Mouse (Mus musculus): Measurements from ENCODE around the gene Sirt4. TPM values are rescaled to one million over a fixed set of nuclear protein-coding genes. Genes with fewer than 3 reads are reported as not detected.

The Sirt4 gene
- polyA plus RNA-seq, 1 experiment from 2014 or later = 13.9 TPM

- H3K27ac ChIP-seq = no peak overlapping the region
- no peak overlapping the region for H3K4me3 ChIP-seq
- no peak for DNase-seq (ENCODE audit: extremely low spot score, low spot score)
- H3K9me3 ChIP-seq = no peaks in the 10 kb centered on the region
- peaks cover 20% of the 10 kb centered on the region for H3K27me3 ChIP-seq (ENCODE audit: poor library complexity, severe bottlenecking)
- 86% methylated on average over 8 of the region's 8 CpGs for WGBS
- no peaks in the 10 kb centered on the region for H3K36me3 ChIP-seq (replicated peaks)
- peaks cover 55% of the 10 kb centered on the region for H3K4me1 ChIP-seq
Measured at GRCm38 (mm10) chr5:115487353-115487752, 2.8 kb upstream of the Sirt4 start.

DNA sequence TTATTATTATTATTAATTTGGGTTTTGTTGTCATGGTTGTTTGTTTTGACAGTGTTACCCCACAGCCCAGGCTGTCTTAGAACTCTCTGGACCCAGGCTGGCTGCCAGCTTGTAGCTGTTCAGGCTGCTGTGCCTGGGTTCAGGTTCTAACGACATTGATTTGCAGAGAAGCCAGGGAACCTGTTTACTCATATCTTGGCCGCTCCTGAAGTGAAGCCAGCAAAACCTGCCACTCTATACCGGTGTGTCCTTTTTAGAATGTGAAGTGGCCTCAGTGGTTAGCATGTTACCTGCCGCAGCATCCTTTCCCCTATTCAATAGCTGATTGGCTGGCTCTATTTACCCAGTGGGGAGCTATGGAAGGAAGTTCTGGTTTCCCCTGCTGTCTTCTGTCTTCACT lies 2.2 kb upstream of the Sirt4 start:
- 53% methylated on average over 4 of the region's 4 CpGs for WGBS
- Histone ChIP-seq H3K4me1 (peaks cover 53% of the 10 kb centered on the region), H3K27ac (no peak overlapping the region)

GRCm38 (mm10) chr5:115485489-115486205 lies 1.1 kb upstream of the Sirt4 start:
- H3K9me3 ChIP-seq = no peaks in the 10 kb centered on the region
- WGBS = 88% methylated on average over 18 of the region's 18 CpGs
- H3K4me1 ChIP-seq = peaks cover 45% of the 10 kb centered on the region
- H3K4me3 ChIP-seq = no peak overlapping the region
- H3K36me3 ChIP-seq (replicated peaks) = no peaks in the 10 kb centered on the region
- peaks cover 31% of the 10 kb centered on the region for H3K27me3 ChIP-seq (ENCODE audit: poor library complexity, severe bottlenecking)
- H3K27ac ChIP-seq = no peak overlapping the region
- no peak for DNase-seq (ENCODE audit: extremely low spot score, low spot score)

More for the DNA sequence above, 2.2 kb upstream of the Sirt4 start:
- H3K36me3 ChIP-seq (replicated peaks) = no peaks in the 10 kb centered on the region
- H3K9me3 ChIP-seq = no peaks in the 10 kb centered on the region
- DNase-seq (ENCODE audit: extremely low spot score, low spot score) = no peak
- H3K4me3 ChIP-seq = no peak overlapping the region
- H3K27me3 ChIP-seq (ENCODE audit: poor library complexity, severe bottlenecking) = peaks cover 20% of the 10 kb centered on the region

GRCm38 (mm10) chr5:115484996-115485395 lies 471 bp upstream of the Sirt4 start:
- WGBS = 76% methylated on average over 5 of the region's 5 CpGs
- Histone ChIP-seq H3K9me3 (no peaks in the 10 kb centered on the region), H3K27me3 (ENCODE audit: poor library complexity, severe bottlenecking) (peaks cover 38% of the 10 kb centered on the region), H3K4me3 (peak overlapping the region; percentile 54), H3K27ac (no peak overlapping the region), H3K36me3 (replicated peaks) (no peaks in the 10 kb centered on the region), H3K4me1 (peaks cover 50% of the 10 kb centered on the region)
- no peak for DNase-seq (ENCODE audit: extremely low spot score, low spot score)

DNA sequence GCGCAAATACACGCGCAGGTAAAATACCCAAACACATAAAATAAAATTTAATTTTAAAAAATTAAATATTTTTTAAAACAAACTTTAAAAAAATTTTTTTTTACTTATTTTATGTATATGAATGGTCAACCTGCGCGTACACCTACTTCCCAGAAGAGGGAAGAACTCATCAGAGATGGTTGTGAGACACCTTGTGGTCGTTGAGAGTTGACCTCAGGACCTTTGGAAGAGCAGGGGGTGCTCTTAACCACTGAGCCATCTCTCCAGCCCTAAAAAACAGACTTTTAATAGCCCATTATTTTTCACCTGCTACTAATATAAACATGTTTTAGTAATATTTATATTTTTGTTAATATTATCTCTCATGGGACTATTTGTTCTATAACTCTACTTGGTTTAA lies 1.1 kb downstream of the Sirt4 start:
- Histone ChIP-seq H3K4me3 (peak overlapping the region; percentile 54; the same call in 1 of the 2 replicates), H3K27me3 (ENCODE audit: poor library complexity, severe bottlenecking) (peaks cover 47% of the 10 kb centered on the region), H3K36me3 (replicated peaks) (no peaks in the 10 kb centered on the region; the same call in 1 of the 2 replicates), H3K4me1 (peaks cover 39% of the 10 kb centered on the region), H3K9me3 (no peaks in the 10 kb centered on the region), H3K27ac (no peak overlapping the region)
- DNase-seq (ENCODE audit: extremely low spot score, low spot score) = no peak
- 16% methylated on average over 6 of the region's 6 CpGs for WGBS

DNA sequence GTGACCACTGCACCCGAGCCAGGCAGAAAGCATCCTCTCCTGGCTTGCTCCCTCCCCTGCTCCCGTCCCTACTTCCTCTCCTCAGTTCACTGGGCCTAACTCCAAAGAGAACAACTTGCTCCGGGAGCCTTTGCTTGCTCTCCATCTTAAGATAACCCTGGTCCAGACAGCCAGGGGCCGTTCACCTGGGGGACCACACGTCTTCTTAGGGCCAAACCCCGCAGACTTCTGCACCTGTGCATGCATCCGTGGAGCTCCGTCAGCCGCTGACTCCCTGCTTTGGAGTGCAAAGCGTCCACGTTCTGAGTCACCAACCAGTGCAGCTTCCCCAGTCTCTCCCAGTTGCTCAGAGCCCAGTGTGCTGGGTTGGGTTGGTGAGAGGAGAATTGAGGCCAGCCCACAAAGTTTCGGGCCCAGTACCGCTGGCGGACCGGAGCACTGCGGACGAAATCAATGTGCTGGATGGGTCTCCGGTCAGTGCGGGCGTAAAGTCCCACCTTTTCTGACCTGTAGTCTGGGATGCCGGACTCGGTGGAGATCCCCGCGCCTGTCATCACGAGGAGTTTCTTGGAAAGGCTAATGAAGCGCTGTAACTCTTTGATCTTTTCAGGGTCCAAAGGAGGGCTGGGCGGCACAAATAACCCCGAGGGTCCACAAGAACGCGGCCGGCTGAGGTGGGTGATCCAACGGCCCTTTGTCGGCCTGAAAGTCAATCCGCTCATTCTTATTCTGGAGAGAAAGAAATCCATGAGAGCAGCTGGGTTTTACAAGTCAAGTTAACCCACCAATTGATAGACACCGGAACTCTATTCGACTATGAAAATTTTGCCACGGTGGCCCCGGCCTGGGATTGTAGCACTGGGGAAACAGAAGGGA lies 1.9 kb downstream of the Sirt4 start:
- peak overlapping the region; percentile 33 for H3K4me3 ChIP-seq
- no peaks in the 10 kb centered on the region; the same call in 1 of the 2 replicates for H3K36me3 ChIP-seq (replicated peaks)
- H3K9me3 ChIP-seq = no peaks in the 10 kb centered on the region
- no peak for DNase-seq (ENCODE audit: extremely low spot score, low spot score)
- WGBS = 21% methylated on average over 38 of the region's 38 CpGs
- H3K4me1 ChIP-seq = peaks cover 39% of the 10 kb centered on the region
- H3K27ac ChIP-seq = 0 out of 2 replicates have a peak overlapping the region, but pooled peaks have one; percentile 3
- peaks cover 47% of the 10 kb centered on the region for H3K27me3 ChIP-seq (ENCODE audit: poor library complexity, severe bottlenecking)

- peak overlapping the region; percentile 37 for H3K4me3 ChIP-seq
- peaks cover 3% of the 10 kb centered on the region for H3K36me3 ChIP-seq (replicated peaks)
- 10% methylated on average over 27 of the region's 27 CpGs for WGBS
- H3K4me1 ChIP-seq = peaks cover 51% of the 10 kb centered on the region
- no peaks in the 10 kb centered on the region for H3K9me3 ChIP-seq
- H3K27ac ChIP-seq = no peak overlapping the region
- H3K27me3 ChIP-seq (ENCODE audit: poor library complexity, severe bottlenecking) = peaks cover 47% of the 10 kb centered on the region
- DNase-seq (ENCODE audit: extremely low spot score, low spot score) = no peak
Measured at GRCm38 (mm10) chr5:115480101-115480500, 4.4 kb downstream of the Sirt4 start.

DNA sequence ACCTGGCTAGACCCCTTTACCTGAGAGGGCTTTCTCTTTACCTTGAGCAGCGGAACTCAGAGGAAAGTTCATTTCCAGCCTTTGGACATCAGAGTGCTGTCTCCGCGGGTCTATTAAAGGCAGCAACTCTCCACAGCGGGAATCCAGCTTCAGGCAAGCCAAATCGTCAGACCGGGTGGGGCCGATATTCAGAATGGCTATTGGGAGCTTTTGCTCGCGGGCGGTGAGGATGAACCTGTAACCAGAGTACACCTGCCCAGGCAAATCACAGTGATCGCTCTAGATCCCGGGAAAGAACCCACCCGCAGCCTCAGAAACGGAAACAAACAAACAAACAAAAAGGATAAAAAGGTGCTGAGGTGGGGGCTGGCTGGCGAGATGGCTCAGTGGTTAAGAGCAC lies 5.0 kb downstream of the Sirt4 start:
- H3K36me3 ChIP-seq (replicated peaks) = peaks cover 3% of the 10 kb centered on the region
- WGBS = 25% methylated on average over 15 of the region's 15 CpGs
- H3K4me1 ChIP-seq = peaks cover 48% of the 10 kb centered on the region
- H3K4me3 ChIP-seq = no peak overlapping the region
- no peak for DNase-seq (ENCODE audit: extremely low spot score, low spot score)
- peaks cover 51% of the 10 kb centered on the region for H3K27me3 ChIP-seq (ENCODE audit: poor library complexity, severe bottlenecking)
- H3K27ac ChIP-seq = no peak overlapping the region
- H3K9me3 ChIP-seq = no peaks in the 10 kb centered on the region

- no peak for DNase-seq (ENCODE audit: extremely low spot score, low spot score)
- peaks cover 28% of the 10 kb centered on the region for H3K27me3 ChIP-seq (ENCODE audit: poor library complexity, severe bottlenecking)
- H3K27ac ChIP-seq = peak overlapping the region; percentile 80
- peak overlapping the region; percentile 47 for H3K4me3 ChIP-seq
- peaks cover 23% of the 10 kb centered on the region for H3K4me1 ChIP-seq
- 37% methylated on average over 12 of the region's 12 CpGs for WGBS
- H3K9me3 ChIP-seq = no peaks in the 10 kb centered on the region
- peaks cover 3% of the 10 kb centered on the region for H3K36me3 ChIP-seq (replicated peaks)
Measured at GRCm38 (mm10) chr5:115476107-115476727, 8.3 kb downstream of the Sirt4 start.

DNA sequence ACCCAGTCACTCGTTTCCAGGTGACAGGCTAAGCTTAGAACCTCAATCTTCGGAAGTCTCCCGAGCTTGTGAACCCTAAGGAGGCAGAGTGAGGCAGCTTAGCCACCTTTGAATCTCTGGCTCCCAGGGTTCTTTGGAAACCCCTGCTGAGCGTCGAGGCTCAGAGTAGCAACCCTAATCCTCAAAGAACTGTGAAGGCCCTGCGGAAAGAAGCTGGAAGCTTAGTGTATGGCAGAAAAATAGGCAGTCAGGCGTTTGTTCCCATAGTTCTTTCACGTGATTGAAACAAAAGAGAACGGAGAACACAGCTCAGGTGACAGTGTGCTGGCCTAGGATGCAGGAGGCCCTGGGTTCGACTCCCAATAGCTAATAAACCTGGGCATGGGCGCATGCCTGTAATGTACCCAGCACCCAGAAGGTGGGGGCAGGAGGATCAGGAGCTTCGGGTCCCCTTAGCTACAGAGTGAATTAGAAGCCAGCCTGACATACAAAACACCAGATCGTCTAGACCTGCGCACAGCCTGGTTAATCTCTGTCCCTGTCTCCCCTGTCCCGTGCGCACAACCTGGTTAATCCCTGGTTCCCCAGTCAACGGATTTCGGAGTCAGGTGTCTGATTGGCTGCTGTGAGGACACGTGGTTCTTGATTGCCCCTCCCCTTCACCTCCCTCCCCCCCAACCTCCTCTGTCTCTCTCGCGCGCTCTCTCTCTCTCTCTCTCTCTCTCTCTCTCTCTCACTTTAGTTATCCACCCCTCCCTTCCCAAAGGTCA lies 9.0 kb downstream of the Sirt4 start:
- Histone ChIP-seq H3K36me3 (replicated peaks) (peaks cover 3% of the 10 kb centered on the region), H3K27ac (peak overlapping the region; percentile 80), H3K4me1 (peaks cover 29% of the 10 kb centered on the region), H3K4me3 (peak overlapping the region; percentile 47), H3K27me3 (ENCODE audit: poor library complexity, severe bottlenecking) (peaks cover 21% of the 10 kb centered on the region), H3K9me3 (no peaks in the 10 kb centered on the region)
- WGBS = 6% methylated on average over 22 of the region's 22 CpGs
- peak; percentile 69 for DNase-seq (ENCODE audit: extremely low spot score, low spot score)

DNA sequence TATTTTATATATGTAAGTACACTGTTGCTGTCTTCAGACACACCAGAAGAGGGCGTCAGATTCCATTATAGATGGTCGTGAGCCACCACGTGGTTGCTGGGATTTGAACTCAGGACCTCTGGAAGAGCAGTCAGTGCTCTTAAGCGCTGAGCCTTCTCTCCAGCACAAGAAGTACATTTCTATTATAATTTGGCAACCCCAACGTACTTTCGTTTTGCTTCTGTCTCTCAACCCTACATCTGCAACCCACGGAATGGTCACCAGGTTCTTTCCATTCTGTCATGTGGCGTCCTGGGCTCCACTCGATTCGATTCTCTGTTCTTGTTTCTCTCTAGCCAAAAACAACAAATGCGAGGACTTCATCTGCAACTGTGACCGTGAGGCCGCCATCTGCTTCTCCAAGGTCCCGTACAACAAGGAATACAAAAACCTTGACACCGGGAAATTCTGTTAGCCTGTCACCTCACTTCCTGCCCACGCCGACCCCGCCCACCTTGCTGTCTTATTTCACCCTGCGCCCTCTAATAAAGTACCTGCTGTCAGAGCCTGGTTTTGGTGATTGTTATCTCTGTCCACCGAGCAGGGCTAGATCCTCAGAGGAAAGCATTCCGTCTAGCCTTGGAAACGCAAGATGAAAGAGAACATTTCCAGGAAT lies 10.2 kb downstream of the Sirt4 start:
- H3K9me3 ChIP-seq = no peaks in the 10 kb centered on the region
- DNase-seq (ENCODE audit: extremely low spot score, low spot score) = no peak
- peaks cover 9% of the 10 kb centered on the region for H3K27me3 ChIP-seq (ENCODE audit: poor library complexity, severe bottlenecking)
- peaks cover 3% of the 10 kb centered on the region for H3K36me3 ChIP-seq (replicated peaks)
- no peak overlapping the region for H3K4me3 ChIP-seq
- H3K27ac ChIP-seq = no peak overlapping the region
- 84% methylated on average over 22 of the region's 22 CpGs for WGBS
- H3K4me1 ChIP-seq = peaks cover 22% of the 10 kb centered on the region

- no peak for DNase-seq (ENCODE audit: extremely low spot score, low spot score)
- peaks cover 22% of the 10 kb centered on the region for H3K4me1 ChIP-seq
- 80% methylated on average over 10 of the region's 10 CpGs for WGBS
- no peak overlapping the region for H3K27ac ChIP-seq
- no peak overlapping the region for H3K4me3 ChIP-seq
- H3K36me3 ChIP-seq (replicated peaks) = peaks cover 3% of the 10 kb centered on the region; the same call in 1 of the 2 replicates
- peaks cover 7% of the 10 kb centered on the region; the same call in 1 of the 2 replicates for H3K27me3 ChIP-seq (ENCODE audit: poor library complexity, severe bottlenecking)
- no peaks in the 10 kb centered on the region for H3K9me3 ChIP-seq
Measured at GRCm38 (mm10) chr5:115473191-115473590, 11.3 kb downstream of the Sirt4 start.

Measured in forebrain, embryonic 10.5 days (tissue).